Mouse (Mus musculus) testis, adult 2 months (tissue): Measurements from ENCODE around the gene D430042O09Rik.

Experiments
- CTCF ChIP-seq: fragments of 200-500 bp; IDR thresholded peaks from 2 replicates; pipeline ENCODE4 v1.5.1; 2012; ENCODE audit warnings: low read depth, mild to moderate bottlenecking, inconsistent platforms, low read length, moderate library complexity; ENCODE audit not compliant: control insufficient read depth, insufficient read depth, insufficient replicate concordance
- POLR2A ChIP-seq: fragments of 200-500 bp; IDR thresholded peaks from 2 replicates; pipeline ENCODE4 v1.6.1; 2012; ENCODE audit warnings: low read depth, mild to moderate bottlenecking, inconsistent platforms, low read length, moderate library complexity; ENCODE audit not compliant: control insufficient read depth

- TF ChIP-seq CTCF (no peak), POLR2A (no peak)
Observed at GRCm38 (mm10) chr7:125820233-125820632, 112.5 kb downstream of the D430042O09Rik start.
